Mouse (Mus musculus): ENCODE measurements at regions not wholly inside any gene's neighbourhood (a gene's known extent, or its start where the extent isn't known, plus 50 kb on each side); places are given as distances from the start of the nearest gene placed in this dataset.

DNA sequence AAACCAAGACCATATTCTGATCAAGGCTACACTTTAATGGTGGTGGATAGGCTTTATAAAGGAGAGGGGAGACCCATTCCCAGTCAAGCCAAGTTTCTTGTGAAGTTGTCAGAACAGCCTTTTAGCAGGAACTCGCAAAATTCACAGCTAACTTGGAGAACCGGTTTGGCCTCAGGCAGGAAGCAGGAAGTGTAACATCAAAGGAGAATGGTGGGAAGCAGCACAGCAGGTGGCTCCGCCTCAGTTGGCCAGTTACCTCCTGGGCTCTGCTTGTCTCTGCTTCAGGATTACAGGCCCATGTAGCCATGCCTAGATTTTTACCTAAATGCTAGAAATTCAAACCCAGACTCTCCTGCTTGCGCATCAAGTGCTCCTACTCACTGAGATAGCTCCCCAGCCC lies 277.2 kb upstream of the Tac1 start:
- Histone ChIP-seq H3K9me3 (ENCODE audit: low read depth, low read length) (no peaks in the 10 kb centered on the region), H3K4me3 (ENCODE audit: low read depth, low read length) (no peak overlapping the region), H3K9ac (no peak overlapping the region), H3K27me3 (ENCODE audit: insufficient read depth, low read length) (no peaks in the 10 kb centered on the region), H3K27ac (ENCODE audit: low read depth) (no peak overlapping the region), H3K36me3 (ENCODE audit: insufficient read depth) (no peaks in the 10 kb centered on the region), H3K4me1 (ENCODE audit: insufficient read depth) (no peaks in the 10 kb centered on the region), H3K4me2 (no peak overlapping the region)
- 36% methylated on average over 4 of the region's 4 CpGs for WGBS
- TF ChIP-seq CTCF (IDR thresholded peaks at IDR 0.05; ENCODE audit: low read depth) = no peak
- DNase-seq (peak; percentile 15), ATAC-seq (ENCODE audit: insufficient read depth) (no peak)

DNA sequence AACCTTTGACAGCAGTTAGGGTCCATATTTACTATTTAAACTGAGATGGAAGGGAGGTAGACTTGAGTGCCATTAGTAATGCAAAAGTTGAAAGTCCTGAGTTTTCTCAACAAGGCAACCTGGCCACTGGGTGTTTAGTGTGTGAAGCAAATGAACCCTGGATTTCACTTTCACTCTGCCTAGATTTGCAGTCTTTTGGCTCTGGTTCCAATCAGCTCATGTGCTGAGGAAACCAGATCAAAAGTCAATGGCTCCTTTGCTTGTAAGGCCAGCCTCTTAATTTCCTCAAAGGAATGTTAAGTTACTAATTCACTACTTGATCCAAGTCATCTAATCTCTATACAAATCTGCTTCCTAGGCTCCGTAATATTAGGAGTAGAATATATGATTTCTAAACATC lies 247.7 kb upstream of the Tac1 start:
- DNase-seq (no peak), ATAC-seq (ENCODE audit: insufficient read depth) (no peak)
- Histone ChIP-seq H3K4me2 (no peak overlapping the region), H3K9me3 (ENCODE audit: low read depth, low read length) (no peaks in the 10 kb centered on the region), H3K36me3 (ENCODE audit: insufficient read depth) (no peaks in the 10 kb centered on the region), H3K4me1 (ENCODE audit: insufficient read depth) (no peaks in the 10 kb centered on the region), H3K9ac (no peak overlapping the region), H3K4me3 (ENCODE audit: low read depth, low read length) (no peak overlapping the region), H3K27ac (ENCODE audit: low read depth) (no peak overlapping the region), H3K27me3 (ENCODE audit: insufficient read depth, low read length) (no peaks in the 10 kb centered on the region)
- WGBS = 73% methylated on average over 1 of the region's 1 CpGs
- no peak for TF ChIP-seq CTCF (IDR thresholded peaks at IDR 0.05; ENCODE audit: low read depth)

DNA sequence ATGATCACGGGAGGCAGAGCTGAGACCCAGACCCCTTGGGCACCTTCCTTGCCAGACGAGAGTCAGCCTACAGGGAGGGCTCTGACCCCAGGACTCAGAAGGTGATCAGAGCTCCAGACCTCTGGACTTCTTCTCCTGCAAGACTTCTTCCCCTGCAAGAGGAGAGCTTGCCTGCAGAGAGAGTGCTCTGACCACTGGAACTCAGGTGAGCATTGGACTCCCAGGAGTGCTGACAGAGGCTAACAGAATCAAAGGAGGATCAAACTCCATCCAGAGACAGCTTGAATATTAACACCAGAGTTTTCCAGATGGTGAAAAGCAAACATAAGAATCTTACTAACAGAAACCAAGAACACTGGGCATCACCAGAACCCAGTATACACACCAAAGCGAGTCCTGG lies 241.2 kb upstream of the Tac1 start:
- H3K9me3 ChIP-seq (ENCODE audit: low read depth, low read length) = no peaks in the 10 kb centered on the region
- no peaks in the 10 kb centered on the region for H3K36me3 ChIP-seq (ENCODE audit: insufficient read depth)
- H3K4me3 ChIP-seq (ENCODE audit: low read depth, low read length) = no peak overlapping the region
- H3K4me2 ChIP-seq = no peak overlapping the region
- whole genome bisulfite sequencing = 81% methylated on average over 3 of the region's 3 CpGs
- H3K27ac ChIP-seq (ENCODE audit: low read depth) = no peak overlapping the region
- H3K9ac ChIP-seq = no peak overlapping the region
- DNase-seq (no peak), ATAC-seq (ENCODE audit: insufficient read depth) (no peak)
- no peaks in the 10 kb centered on the region for H3K4me1 ChIP-seq (ENCODE audit: insufficient read depth)
- H3K27me3 ChIP-seq (ENCODE audit: insufficient read depth, low read length) = no peaks in the 10 kb centered on the region
- no peak for TF ChIP-seq CTCF (IDR thresholded peaks at IDR 0.05; ENCODE audit: low read depth)

DNA sequence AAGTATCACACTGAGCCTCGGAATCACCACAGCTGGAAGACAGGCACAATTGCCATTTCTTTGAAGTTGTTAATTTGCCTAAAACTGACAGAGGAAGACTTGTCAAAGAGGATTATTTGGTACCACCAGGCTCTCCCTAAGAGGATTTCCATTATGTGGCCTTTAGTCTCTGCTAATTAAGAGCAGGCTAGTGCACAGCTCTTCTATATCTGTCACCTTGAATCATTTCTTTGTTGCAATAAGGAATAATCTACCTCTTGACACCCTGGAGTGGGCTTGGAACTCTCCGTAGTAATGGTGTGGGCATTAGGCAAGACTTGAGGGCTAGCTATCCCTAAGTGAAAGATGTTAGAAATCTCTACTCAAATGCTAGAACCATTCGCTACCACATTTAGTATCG lies 227.7 kb upstream of the Tac1 start:
- no peak overlapping the region for H3K4me3 ChIP-seq (ENCODE audit: low read depth, low read length)
- no peak for TF ChIP-seq CTCF (IDR thresholded peaks at IDR 0.05; ENCODE audit: low read depth)
- WGBS = 55% methylated on average over 4 of the region's 4 CpGs
- H3K36me3 ChIP-seq (ENCODE audit: insufficient read depth) = no peaks in the 10 kb centered on the region
- no peak overlapping the region for H3K4me2 ChIP-seq
- no peaks in the 10 kb centered on the region for H3K27me3 ChIP-seq (ENCODE audit: insufficient read depth, low read length)
- no peaks in the 10 kb centered on the region for H3K4me1 ChIP-seq (ENCODE audit: insufficient read depth)
- H3K9ac ChIP-seq = no peak overlapping the region
- DNase-seq = no peak
- H3K27ac ChIP-seq (ENCODE audit: low read depth) = no peak overlapping the region
- ATAC-seq (ENCODE audit: insufficient read depth) = no peak
- H3K9me3 ChIP-seq (ENCODE audit: low read depth, low read length) = no peaks in the 10 kb centered on the region

DNA sequence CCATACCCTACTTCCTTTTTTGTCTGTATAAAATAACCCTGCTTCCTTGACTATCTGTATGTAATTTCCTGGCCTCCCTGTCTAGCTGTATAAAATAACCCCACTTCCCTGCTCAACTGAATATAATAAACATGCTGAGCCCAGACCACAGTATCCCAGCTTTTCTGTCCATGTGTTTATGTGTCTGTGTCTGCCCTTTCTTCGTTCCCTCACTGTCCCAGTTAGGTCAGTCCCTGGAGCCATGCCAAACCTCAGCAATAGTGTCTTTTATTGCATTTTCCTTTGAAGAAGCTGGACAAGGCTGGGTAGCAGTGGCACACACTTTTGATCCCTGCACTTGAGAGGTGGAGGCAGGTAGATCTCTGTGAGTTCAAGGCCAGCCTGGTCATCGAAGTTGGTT lies 198.0 kb upstream of the Tac1 start:
- Histone ChIP-seq H3K27ac (ENCODE audit: low read depth) (no peak overlapping the region), H3K9me3 (ENCODE audit: low read depth, low read length) (no peaks in the 10 kb centered on the region), H3K4me3 (ENCODE audit: low read depth, low read length) (no peak overlapping the region), H3K36me3 (ENCODE audit: insufficient read depth) (no peaks in the 10 kb centered on the region), H3K27me3 (ENCODE audit: insufficient read depth, low read length) (no peaks in the 10 kb centered on the region), H3K9ac (no peak overlapping the region), H3K4me1 (ENCODE audit: insufficient read depth) (no peaks in the 10 kb centered on the region), H3K4me2 (no peak overlapping the region)
- ATAC-seq (ENCODE audit: insufficient read depth) (peak; percentile 75; the same call in 1 of the 2 replicates), DNase-seq (peak; percentile 70)
- WGBS = 42% methylated on average over 2 of the region's 2 CpGs
- no peak for TF ChIP-seq CTCF (IDR thresholded peaks at IDR 0.05; ENCODE audit: low read depth)

DNA sequence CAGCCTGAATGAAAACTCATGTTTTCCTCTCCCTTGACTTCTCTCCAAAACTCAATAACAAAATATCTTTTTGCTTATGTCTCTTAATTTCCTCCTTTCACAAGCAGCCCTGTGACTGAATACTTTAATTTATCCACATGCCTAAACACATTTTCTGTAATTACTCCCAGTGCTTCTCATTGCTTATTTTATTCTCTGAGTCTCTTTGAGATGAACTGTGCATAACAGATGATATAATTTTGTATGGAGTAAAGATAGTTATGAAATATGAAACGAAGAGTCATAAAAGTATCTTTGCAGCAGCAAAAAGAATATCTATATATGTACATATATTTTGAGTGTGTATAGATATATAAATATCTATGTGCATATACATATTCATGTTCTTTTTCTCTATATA lies 187.5 kb upstream of the Tac1 start:
- ATAC-seq (ENCODE audit: insufficient read depth) = no peak
- Histone ChIP-seq H3K27ac (ENCODE audit: low read depth) (no peak overlapping the region), H3K4me2 (no peak overlapping the region), H3K27me3 (ENCODE audit: insufficient read depth, low read length) (no peaks in the 10 kb centered on the region), H3K4me1 (ENCODE audit: insufficient read depth) (no peaks in the 10 kb centered on the region), H3K4me3 (ENCODE audit: low read depth, low read length) (no peak overlapping the region), H3K9ac (no peak overlapping the region), H3K9me3 (ENCODE audit: low read depth, low read length) (no peaks in the 10 kb centered on the region), H3K36me3 (ENCODE audit: insufficient read depth) (no peaks in the 10 kb centered on the region)
- no peak for TF ChIP-seq CTCF (IDR thresholded peaks at IDR 0.05; ENCODE audit: low read depth)
- no peak for DNase-seq
- WGBS = 75% methylated on average over 1 of the region's 1 CpGs

DNA sequence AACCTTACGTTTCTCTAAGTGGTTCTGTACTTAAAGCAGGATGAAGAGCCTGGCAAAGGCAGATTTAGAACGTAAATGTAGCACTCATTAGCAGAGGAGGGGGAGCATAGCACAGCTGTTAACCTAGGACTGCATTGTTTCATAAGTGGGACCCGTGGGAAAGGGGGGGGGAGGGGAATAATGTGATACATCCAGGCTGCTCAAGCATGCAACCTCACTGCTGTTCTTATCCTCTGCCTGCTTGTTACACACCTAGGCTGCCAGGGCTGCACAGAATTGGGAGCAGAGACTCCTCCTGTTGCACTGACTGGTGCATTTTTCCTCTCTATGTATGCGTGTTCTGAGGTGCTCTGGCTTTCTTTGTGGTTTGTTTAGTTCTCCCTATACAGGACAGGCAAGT lies 180.1 kb upstream of the Tac1 start:
- Histone ChIP-seq H3K27me3 (ENCODE audit: insufficient read depth, low read length) (no peaks in the 10 kb centered on the region), H3K4me3 (ENCODE audit: low read depth, low read length) (no peak overlapping the region), H3K4me1 (ENCODE audit: insufficient read depth) (no peaks in the 10 kb centered on the region), H3K4me2 (no peak overlapping the region), H3K9ac (no peak overlapping the region), H3K9me3 (ENCODE audit: low read depth, low read length) (no peaks in the 10 kb centered on the region), H3K27ac (ENCODE audit: low read depth) (no peak overlapping the region), H3K36me3 (ENCODE audit: insufficient read depth) (no peaks in the 10 kb centered on the region)
- DNase-seq (no peak), ATAC-seq (ENCODE audit: insufficient read depth) (no peak)
- 37% methylated on average over 4 of the region's 4 CpGs for WGBS
- no peak for TF ChIP-seq CTCF (IDR thresholded peaks at IDR 0.05; ENCODE audit: low read depth)

DNA sequence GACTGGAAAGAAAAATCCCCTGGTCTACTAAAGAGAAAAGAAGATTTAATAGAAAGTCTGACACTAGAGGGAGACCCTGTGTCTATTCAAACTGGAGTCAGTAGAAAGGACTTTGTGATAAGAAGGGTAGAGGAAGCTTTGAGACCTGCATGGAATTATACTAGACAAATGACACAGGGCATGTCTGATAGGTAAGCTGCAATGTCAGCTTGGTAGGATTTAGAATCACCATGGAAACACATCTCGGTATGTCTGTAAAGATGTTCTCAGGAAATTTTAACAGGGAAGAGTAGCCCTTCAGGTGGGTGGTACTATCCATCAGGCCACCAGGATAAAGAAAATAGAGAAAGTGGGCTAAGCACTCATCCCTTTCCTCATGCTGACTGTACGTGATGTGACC lies 178.8 kb upstream of the Tac1 start:
- 84% methylated on average over 2 of the region's 2 CpGs for WGBS
- no peak overlapping the region for H3K27ac ChIP-seq (ENCODE audit: low read depth)
- no peaks in the 10 kb centered on the region for H3K36me3 ChIP-seq (ENCODE audit: insufficient read depth)
- no peaks in the 10 kb centered on the region for H3K4me1 ChIP-seq (ENCODE audit: insufficient read depth)
- H3K9me3 ChIP-seq (ENCODE audit: low read depth, low read length) = no peaks in the 10 kb centered on the region
- H3K27me3 ChIP-seq (ENCODE audit: insufficient read depth, low read length) = no peaks in the 10 kb centered on the region
- ATAC-seq (ENCODE audit: insufficient read depth) (no peak), DNase-seq (no peak)
- TF ChIP-seq CTCF (IDR thresholded peaks at IDR 0.05; ENCODE audit: low read depth) = no peak
- H3K4me2 ChIP-seq = no peak overlapping the region
- H3K9ac ChIP-seq = no peak overlapping the region
- no peak overlapping the region for H3K4me3 ChIP-seq (ENCODE audit: low read depth, low read length)

Data from lung, embryonic 14.5 days (tissue).